Mouse (Mus musculus) brain, embryonic 18.5 days (tissue): Measurements from ENCODE around the gene Gabrg1.
A peak's percentile ranks its signal among the peaks of the same experiment; 100 is the strongest.

Experiments
- DNase-seq: peaks from one replicate; pipeline ENCODE4 v3.0.0-alpha.2; 2012; ENCODE audit warnings: low read depth, low spot score

Gene Gabrg1

DNA sequence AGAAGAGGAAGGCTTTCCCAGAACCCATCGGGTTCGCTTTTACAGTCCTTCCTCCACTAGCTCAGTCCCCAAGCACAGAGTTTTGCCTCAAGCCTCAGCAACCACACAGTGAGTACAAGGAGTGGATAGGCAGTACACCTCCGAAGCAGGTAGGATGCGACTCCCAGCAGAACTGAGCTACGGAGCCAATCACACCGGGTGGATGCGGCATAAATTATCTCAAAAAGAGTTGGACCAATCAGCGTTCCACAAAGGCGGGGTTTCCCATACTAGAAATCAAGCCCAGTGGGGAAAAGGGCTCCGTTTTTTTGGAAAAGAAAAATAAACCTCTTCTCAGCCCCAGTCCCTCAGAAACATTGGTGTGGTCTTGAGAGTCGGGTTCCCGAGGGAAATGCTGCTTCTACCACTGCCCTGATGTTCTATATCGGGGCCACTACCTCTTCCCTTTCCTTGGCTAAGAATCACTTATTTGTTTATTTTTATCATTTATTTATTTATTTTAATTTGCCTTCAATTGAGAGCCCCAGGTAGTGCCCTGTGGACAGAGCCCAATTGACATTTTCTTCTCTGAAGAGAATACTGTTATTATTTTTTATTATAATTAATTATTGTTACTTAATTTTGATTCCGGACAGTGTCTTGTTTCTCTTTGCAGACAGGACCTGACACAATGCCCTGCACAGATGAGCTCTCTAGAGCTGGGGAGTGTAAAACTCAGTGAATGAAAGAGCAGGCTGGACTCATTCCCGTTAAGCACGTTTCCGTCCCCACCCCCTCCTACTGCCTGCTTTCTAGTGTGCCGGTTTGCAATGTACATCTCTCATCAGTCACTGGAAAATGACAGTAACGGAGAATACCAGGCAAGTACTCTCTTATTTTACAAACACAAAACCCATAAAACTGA lies at the start of gene Gabrg1:
Gene Gabrg1, minus strand, starts transcription at position 426 of the 904 bp plus-strand sequence.
- peak; percentile 77 for DNase-seq

DNA sequence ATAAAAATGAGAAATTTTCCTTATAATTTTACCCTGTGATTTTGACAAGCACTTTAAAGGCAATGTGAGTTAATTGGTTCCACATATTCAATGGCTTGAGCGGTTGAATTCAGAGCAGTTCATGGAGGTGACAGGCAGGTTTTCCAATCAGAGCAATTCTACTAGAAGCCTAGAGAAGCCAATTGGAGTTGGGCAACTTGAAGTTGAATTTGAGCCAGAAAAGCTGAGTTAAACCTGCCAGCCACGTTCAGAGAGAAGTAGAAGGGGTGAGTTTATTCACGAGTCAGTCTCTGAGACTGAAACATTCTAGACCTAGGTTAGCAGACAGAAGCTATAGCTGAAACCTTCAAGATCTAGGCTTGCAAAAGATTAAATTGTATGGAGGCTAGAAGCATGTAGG lies 41.6 kb upstream of the Gabrg1 start:
- no peak for DNase-seq

DNA sequence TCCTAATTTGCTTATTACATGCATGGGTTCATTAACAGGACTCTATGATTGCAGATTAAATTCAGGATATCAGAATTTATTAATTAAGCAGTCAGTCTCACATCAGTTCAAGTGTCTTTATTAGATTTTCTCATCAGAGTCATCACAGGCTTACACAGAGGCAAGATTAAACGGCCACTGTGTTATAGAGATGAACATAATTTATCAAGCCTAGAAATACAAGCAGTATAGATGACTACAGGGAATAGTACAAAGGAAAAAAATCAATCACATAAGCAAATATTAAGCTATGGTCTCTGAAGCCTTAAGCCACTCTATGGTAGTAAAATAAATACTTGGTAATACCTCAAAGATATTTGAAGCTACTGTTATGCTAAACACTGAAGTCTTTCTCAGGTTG lies 27.7 kb upstream of the Gabrg1 start:
- DNase-seq = no peak

DNA sequence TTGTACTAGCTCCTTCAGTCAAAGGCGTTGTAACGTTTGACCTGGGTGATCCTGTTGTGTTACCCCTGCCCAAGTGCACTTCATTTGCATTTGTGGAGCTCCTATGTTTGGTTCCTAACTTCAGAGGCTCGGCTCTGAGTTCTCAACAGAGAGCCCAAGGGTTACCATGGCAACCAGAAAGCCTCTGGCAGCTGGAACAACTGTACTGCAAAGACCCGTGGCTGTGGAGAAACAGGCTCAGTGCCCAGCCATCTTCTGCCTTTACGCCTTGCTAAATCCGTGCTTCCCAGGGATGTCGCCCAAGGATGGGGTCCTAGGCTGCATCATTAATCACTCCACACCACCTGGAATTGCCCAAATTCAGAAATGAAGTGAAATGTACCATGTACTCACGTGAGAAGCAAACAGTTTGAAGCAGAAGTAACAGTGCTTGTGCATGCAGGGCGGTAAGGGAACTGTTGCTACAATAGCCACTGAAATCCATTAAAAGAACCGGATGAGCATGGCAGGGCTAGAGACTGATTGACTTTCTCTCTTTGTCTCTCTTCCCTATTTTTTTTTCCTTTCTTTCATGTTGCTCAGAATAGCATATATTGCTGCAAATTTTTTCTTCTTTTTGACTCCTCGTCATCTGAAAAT lies 798 bp upstream of the Gabrg1 start:
- peak; percentile 80 for DNase-seq

DNA sequence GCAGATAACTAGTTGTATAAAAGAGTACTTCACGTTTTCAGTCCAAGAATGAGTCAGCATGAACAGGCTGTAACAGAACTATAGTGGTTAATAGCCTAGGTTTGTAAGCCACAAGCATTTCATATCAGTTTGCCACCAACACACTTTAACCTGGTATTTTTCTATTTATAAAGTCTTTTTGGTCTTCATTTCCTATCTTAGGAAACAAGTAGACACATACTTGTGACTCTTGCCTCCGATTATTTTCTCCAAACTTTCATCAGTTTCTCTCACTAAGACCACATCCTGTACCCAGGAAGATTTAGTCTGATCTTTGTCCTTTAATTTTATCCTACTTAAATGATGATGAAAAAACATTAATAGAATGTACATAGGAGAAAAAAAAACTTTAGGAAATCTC lies 23.7 kb downstream of the Gabrg1 start:
- DNase-seq = no peak

DNA sequence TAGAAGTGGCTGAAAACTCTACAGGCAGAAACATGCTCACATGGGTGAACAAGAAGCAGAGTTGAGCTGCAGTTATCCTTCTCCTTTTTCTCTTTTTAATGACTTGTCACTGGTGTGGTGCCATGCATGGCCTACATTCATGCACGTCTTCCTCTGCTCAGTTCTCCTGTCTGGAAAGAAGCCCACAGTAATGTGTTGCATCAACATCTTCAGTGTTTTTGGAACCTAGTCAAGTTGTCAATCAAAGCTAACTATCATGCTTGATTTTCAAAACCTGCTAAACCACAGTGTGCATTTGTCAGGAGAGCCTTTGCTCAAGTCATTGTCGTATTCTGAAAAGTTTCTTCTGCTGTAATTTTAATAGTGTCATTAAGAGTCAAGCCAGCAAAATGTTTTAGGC lies 106.3 kb downstream of the Gabrg1 start:
- DNase-seq = no peak

DNA sequence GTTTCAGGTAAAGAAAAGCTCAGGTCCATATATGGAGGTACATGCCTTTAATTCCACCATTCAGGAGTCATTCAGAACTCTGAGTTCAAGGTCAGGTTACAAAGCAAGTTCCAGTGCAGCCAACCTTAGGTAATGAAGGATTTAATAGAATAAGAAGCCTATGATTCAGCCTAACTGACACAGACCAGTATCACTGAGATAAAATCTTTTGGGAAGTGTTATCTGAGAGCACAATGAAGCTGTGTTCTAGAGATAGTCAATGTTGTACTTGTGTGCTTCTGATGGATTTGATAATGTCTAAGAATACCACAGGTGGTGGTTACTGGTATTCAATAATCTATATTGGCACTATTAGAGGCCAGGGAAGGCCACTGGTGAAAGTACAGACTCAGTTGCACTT lies 138.1 kb downstream of the Gabrg1 start:
- no peak for DNase-seq
